Mouse (Mus musculus) kidney, postnatal 25 days (tissue): ENCODE results near the gene Pigf.

Experiments
- DNase-seq, 2 experiments: peaks; one replicate each; pipeline ENCODE4 v3.0.0; 2021; ENCODE audit warnings: mixed read lengths in 2 of 2

Pigf gene

DNA sequence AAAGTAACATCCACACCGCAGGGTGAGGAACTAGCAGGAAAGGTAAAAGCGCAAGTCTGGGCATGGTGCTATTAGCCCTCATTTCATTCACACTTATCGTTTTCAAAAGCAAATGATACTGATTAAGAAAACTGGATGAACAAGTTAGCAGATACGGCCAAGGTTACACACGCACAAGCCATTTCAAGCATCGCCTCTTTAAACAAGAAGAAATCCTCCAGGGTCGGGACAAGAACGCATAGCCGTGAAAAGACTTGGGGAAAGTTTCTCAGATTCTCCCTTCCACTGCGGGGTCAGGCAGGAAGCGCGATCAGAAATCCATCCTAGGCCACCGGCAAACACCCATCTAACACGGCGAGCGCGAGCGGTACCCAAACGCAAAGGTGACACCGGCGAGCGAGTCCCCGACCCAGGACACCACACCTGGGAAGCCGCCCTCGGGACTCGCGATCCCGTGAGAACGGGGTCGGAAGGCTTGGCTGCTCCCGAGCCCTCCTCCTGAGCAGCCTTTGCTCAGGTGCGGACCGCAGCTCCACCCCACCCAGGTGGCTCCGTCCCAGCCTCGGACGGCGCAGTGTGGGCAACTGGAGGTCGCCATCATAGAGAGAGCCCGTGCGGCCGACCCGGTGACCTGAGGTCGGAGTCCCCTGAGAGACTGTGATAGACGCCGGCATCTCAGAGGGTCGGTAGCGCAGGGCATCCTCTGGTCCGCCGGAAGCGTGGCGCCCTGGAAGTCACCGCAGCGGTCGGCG lies 539 bp downstream of the Pigf start:
- DNase-seq: peak; percentile 33 to 77

- no peak for DNase-seq
Measured at GRCm38 (mm10) chr17:87019692-87020091, 5.5 kb downstream of the Pigf start.

GRCm38 (mm10) chr17:87011301-87012019 lies 13.7 kb downstream of the Pigf start:
- DNase-seq: no peak

DNA sequence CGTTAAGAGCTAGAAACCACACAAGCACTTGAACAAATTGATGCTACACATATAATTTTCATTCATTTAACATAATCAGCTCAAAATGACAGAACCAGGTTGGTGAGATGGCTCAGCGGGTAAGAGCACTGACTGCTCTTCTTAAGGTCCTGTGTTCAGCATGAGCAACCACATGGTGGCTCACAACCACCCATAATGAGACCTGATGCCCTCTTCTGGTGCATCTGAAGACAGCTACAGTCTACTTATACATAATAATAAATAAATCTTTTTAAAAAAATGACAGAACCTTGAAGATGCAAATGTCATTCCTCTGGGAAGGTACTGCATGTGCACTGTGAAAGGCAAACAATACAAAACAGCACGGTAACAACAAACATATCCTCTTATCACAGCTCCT lies 16.3 kb downstream of the Pigf start:
- no peak for DNase-seq

DNA sequence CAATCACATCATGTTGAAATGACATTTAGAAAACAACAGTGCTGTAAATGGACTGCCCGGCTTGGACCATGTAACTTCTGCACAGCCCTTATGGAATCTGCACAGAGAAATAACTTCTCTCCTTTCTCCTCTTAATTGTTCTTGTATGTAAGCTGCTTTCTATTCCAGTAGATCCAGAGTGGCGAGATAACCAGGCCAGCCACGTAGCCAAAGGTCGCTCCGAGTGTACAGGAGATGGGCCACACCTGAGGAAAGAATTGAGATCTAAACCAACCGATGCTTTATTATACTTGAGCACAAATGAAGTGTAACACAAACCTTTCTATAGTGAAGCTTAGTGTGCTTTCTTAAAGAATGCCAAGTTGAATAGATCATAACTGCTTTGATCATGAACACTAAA lies 27.9 kb downstream of the Pigf start:
- no peak for DNase-seq

GRCm38 (mm10) chr17:86991306-86991705 lies 33.9 kb downstream of the Pigf start:
- no peak for DNase-seq

GRCm38 (mm10) chr17:86988601-86989184 lies 36.5 kb downstream of the Pigf start:
- no peak for DNase-seq

- DNase-seq: no peak
Measured at GRCm38 (mm10) chr17:86988161-86988560, 37.0 kb downstream of the Pigf start.

DNA sequence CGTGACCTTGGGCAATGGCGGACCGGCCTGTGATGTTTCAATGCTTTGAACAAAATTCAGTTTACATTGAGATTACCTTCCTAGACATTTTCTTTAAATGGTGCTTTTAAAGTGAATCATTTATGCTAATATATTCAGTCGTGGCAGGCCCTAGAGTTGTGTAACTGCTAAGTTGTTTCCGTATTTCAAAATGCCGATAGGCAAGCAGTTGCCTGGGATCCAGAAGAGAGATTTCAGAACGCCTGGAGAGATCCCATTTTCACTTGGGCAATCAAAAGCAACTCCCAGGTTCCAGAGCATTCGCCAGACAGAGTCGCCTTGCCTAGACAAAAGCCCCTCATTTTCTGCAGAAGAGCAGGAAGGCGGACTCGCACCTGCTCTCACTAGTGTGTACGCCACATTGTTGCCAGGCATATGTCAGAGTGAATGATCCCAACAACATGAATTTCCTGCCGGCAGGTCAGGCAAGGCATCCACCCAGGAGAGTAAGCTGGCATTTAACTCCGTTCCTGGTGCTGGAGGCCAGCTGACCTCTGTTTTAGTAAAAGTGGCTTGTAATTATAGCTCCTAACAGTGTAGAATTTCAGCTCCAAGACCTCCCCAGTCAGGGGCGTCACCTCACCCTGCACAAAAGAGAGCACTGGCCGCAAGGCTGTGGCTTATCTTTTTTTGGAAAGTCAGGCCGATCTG lies 38.6 kb downstream of the Pigf start:
- DNase-seq: no peak

DNA sequence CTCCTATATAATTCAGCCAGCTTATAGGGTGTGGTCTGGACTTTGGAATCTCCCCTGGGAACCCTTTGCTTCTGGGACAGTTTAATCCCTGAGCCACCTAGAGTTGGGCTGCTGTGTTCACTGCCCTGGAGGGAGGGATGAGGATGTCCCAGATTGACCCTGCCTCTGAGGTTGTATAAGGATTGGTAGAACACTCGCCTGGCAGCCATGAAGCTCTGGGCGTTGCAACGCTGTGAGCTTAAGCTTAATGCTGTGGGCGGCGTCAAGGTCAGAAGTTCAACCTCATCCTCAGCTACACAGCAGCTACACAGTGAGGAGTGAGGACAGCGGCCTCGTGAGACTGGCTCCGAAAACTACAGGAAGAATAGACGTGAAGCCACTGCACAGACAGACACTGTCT lies 42.7 kb downstream of the Pigf start:
- DNase-seq: peak; percentile 36 to 71

- DNase-seq: no peak
Measured at GRCm38 (mm10) chr17:86981701-86982100, 43.5 kb downstream of the Pigf start.

GRCm38 (mm10) chr17:86981205-86981604 lies 44.0 kb downstream of the Pigf start:
- no peak for DNase-seq

DNA sequence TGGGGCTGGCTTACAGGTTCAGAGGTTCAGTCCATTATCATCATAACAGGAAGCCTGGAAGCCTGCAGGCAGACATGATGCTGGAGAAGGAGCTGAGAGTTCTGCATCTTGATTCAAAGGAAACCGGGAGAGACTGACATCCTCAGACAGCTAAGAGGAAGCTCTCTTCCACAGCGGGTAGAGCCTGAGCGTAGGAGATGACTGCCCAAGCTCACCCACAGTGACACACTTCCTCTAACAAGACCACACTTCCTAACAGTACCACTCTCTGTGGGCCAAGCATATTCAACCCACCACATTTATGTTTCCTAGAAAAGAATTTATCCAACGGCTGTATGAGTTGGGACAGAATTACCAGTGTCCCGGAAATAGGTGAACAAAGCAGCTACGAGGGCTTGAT lies 46.7 kb downstream of the Pigf start:
- no peak for DNase-seq

- DNase-seq: no peak
Measured at GRCm38 (mm10) chr17:86976387-86976786, 48.8 kb downstream of the Pigf start.

DNA sequence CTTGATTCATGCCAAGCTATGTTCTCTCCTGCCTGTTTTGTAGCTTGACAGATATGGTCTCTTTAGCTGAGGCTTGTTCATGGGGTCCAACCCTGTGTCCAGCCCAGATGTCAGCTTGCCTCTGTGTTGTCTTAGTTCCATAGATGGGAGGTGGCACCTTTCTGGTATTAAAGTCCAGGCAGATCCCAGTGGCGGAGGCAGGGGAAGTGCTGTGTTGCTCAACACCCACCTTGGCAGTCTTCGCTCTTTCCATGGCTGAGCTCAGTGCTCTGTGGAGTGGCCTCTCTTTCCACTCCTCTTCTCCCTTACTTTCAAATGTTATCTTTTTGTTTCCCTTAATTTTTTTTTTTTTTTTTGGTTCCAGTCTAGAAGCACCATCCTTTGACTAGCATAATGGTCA lies 52.1 kb downstream of the Pigf start:
- no peak for DNase-seq

GRCm38 (mm10) chr17:86971860-86972259 lies 53.3 kb downstream of the Pigf start:
- DNase-seq: no peak

GRCm38 (mm10) chr17:86971036-86971435 lies 54.2 kb downstream of the Pigf start:
- no peak for DNase-seq

DNA sequence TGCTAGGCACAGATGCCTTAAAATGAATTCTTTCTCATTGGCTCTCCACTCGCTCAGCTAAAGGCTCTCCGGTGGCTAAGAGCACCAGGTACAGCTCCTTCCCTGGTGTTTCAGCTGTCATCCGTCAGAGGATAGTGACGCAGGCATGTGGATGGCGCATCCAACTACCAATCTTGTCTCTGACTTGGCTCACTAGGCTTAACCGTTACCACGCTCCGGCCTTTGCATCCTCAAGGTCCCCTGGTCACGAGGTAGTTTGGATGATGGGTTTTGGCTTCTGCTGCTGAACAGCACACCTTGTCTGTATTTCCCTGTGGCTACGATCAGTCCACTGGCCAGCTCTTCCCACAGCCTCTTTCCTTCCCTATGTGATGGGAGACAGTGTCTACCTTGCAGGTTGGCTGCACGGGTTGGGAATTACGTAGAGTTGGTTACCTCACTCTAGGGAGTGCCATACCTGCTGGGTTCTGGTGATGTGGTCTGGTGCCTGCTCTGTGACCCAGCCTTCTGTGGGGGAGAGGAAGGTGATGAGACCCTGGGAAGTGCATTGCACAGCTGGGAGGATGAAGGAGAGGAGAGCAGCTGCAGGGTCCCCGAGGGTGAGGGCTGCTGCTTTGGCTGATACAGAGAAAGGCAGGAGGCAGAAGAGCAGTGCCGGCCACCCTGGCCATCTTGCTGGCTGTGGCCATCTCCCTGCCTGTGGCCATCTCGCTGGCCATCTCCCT lies 55.0 kb downstream of the Pigf start:
- no peak for DNase-seq

DNA sequence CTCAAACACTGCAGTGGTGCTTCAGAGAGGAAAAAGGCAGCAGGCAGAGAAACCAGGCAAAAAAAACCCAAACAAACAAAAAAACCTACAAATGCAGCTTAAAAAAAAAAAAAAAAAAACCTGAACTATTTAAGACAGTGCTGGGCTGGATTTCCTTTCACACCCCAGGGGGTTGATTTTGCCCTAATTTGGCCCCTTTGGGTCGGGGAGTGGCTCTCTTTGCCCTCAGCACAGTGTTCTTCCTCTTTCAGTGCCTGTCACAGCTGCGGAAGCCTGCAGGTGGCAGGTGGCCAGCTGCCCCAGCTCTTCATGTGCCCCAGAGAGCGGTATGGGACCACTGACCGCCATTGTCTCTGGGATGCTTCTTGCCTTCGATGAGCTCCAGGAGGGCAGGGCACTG lies 55.6 kb downstream of the Pigf start:
- DNase-seq: no peak

- DNase-seq: no peak
Measured at GRCm38 (mm10) chr17:86968581-86968980, 56.6 kb downstream of the Pigf start.

DNA sequence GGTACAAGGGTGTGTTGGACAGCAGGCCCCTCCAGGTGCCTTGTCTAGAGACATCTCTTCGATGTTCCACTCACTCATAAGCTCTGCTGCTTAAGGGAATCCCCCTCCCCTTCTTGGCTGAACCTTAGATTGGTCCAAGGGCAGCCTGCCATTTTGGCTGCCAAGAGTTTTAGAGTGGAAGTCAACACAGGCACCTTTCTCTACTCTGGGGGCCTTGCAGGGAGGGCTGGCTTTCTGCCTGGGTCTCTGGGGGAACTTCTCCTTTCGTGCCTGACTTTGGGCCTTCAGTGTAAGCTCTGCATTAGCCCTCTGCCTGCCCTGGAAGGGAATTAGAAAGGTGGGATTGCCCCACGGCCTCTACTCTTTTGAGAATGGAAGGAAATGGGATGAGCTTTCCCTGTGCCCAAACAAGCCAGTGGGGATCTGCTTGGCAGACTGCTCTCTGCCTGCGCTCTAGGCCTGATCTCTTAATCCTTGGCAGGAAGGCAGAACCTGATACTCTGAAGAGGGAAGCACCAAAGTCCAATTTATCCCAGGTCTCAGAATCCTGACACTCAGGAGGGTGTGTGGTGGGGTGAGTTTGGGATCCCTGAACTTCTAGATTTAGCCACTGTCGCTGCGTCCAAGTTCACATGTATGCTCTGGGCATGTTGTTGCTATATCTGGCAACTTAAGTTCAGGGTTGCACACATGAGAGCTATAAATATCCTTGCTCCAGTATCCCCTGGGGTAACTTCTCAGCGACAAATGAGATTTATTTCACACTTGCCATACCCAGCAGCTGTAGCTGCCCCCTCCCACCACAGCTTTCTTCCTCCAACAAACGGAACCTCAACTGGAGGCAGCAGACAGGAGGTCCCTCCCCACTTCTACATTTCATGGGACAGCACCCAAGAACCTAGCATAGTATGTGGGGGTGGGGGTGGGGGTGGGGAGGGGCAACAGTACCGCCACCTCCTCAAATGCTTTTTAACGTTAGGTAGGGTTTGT lies 57.4 kb downstream of the Pigf start:
- DNase-seq: no peak

DNA sequence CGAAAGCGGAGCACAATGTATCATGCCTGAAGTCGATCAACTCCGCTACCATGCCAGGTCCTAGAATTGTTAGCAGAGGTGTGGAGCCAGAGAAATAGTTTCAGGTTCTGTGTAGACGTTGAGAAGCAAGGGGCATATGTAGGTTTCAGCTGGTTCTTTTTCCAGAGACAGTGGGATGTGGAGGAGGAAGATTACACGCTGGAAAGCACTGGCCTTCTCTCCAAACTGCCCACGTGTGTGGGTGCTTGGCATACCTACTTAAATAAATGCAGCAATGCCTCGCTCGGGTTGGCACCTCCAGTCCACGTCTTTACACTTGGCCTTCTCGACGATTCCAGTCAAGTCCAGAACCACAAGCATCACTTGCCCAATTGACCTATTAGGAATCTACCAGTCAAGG lies 58.2 kb downstream of the Pigf start:
- no peak for DNase-seq
